ENCODE assay signal across 9 mouse cellular contexts in genomic region chr11:115956453-115956852, GRCm38 (mm10). TPM values are rescaled to one million over a fixed set of nuclear protein-coding genes. Genes with fewer than 3 reads are reported as not detected.
DNase-seq lines count a peak whose midpoint lies in the region; ATAC-seq lines count a peak whose summit lies in the region.
"Had no signal": no experiment of that assay in that cellular context is flagged by ENCODE, and none has a peak within 500 bp of the region (broad histone marks: within the 10 kb centered on the region; RNA-seq: fewer than 3 reads in every experiment).

No protein-coding gene starts in this region.

- 0 out of 2 replicates have a peak overlapping the region, but pooled peaks have one; percentile 17 for H3K9ac ChIP-seq in lung, embryonic 16.5 days (ENCODE audit: low read length)
- H3K9ac ChIP-seq in embryonic facial prominence, embryonic 13.5 days, result 0 out of 2 replicates have a peak overlapping the region, but pooled peaks have one; percentile 0
- H3K9ac ChIP-seq: heart, embryonic 12.5 days; liver, embryonic 12.5 days had no signal

- H3K4me2 ChIP-seq in lung, embryonic 16.5 days (ENCODE audit: low read depth, low read length), result no peak overlapping the region
- no peak overlapping the region for H3K4me2 ChIP-seq in embryonic facial prominence, embryonic 13.5 days
- H3K4me2 ChIP-seq: heart, embryonic 12.5 days; liver, embryonic 12.5 days had no signal

- DNase-seq in lung, postnatal 10 days, result no peak
- peak; percentile 80 for DNase-seq in mesoderm, embryonic 11.5 days (ENCODE audit: low read depth, low spot score)
- no peak for DNase-seq in frontal cortex, postnatal 25 days (ENCODE audit: low spot score in 2 of 2)
- DNase-seq in urinary bladder, postnatal 14 days (ENCODE audit: low spot score), result no peak

- ATAC-seq in lung, embryonic 16.5 days (ENCODE audit: low read depth), result peak; percentile 46
- ATAC-seq in embryonic facial prominence, embryonic 13.5 days (ENCODE audit: insufficient number of reproducible peaks, insufficient read depth, low FRiP score, low TSS enrichment, low read depth), result no peak; the same call in 1 of the 2 replicates
- no peak for ATAC-seq in CD4-positive, CD25-positive, alpha-beta regulatory T cell, adult 4 months
- ATAC-seq: liver, embryonic 12.5 days had no signal

- H3K9me3 ChIP-seq in lung, embryonic 16.5 days (ENCODE audit: control insufficient read depth, low read length), result no peaks in the 10 kb centered on the region
- H3K9me3 ChIP-seq in embryonic facial prominence, embryonic 13.5 days, result no peaks in the 10 kb centered on the region
- H3K9me3 ChIP-seq: heart, embryonic 12.5 days; liver, embryonic 12.5 days had no signal

- H3K27me3 ChIP-seq in lung, embryonic 16.5 days (ENCODE audit: control insufficient read depth, insufficient read depth, low read depth, low read length), result no peaks in the 10 kb centered on the region
- no peaks in the 10 kb centered on the region for H3K27me3 ChIP-seq in embryonic facial prominence, embryonic 13.5 days
- H3K27me3 ChIP-seq: heart, embryonic 12.5 days; liver, embryonic 12.5 days had no signal

- no peak overlapping the region for H3K4me3 ChIP-seq in lung, embryonic 16.5 days (ENCODE audit: low read length)
- no peak overlapping the region for H3K4me3 ChIP-seq in embryonic facial prominence, embryonic 13.5 days
- H3K4me3 ChIP-seq: heart, embryonic 12.5 days; liver, embryonic 12.5 days had no signal

- peaks cover 23% of the 10 kb centered on the region for H3K36me3 ChIP-seq in lung, embryonic 16.5 days (ENCODE audit: control insufficient read depth, insufficient read depth, low read length)
- peaks cover 81% of the 10 kb centered on the region for H3K36me3 ChIP-seq in embryonic facial prominence, embryonic 13.5 days

- 0 out of 2 replicates have a peak, but pooled peaks cover 3% of the 10 kb centered on the region for H3K4me1 ChIP-seq in lung, embryonic 16.5 days (replicated peaks; ENCODE audit: control insufficient read depth, insufficient read depth, low read length)
- peaks cover 26% of the 10 kb centered on the region for H3K4me1 ChIP-seq in embryonic facial prominence, embryonic 13.5 days

- 45% methylated on average over 4 of the region's 4 CpGs for WGBS in lung, embryonic 16.5 days
- WGBS in embryonic facial prominence, embryonic 13.5 days, result 32% methylated on average over 4 of the region's 4 CpGs

- H3K27ac ChIP-seq in lung, embryonic 16.5 days (ENCODE audit: low read length), result peak overlapping the region; percentile 50
- peak overlapping the region; percentile 82 for H3K27ac ChIP-seq in embryonic facial prominence, embryonic 13.5 days
- H3K27ac ChIP-seq: liver, embryonic 12.5 days had no signal

RNA-seq across cellular contexts. Expression of gene Itgb4, which starts 18.1 kb away (rescaled TPM):
- polyA plus RNA-seq in lung, embryonic 16.5 days (2015; fragmentation: Nextera tagmentation; extraction: Ambion mirVana), result 3.4 and 3.8 TPM in 2 replicates
- polyA plus RNA-seq in embryonic facial prominence, embryonic 13.5 days (2015; fragmentation: Nextera tagmentation; extraction: Ambion mirVana), result 11.2 and 11.6 TPM in 2 replicates
- polyA plus RNA-seq in CD4-positive, CD25-positive, alpha-beta regulatory T cell, adult 4 months (2017; shearing (Covaris generic)), result not detected

RNA-seq across cellular contexts. Expression of gene Recql5, which starts 23.2 kb away (rescaled TPM):
- 23.6 and 25.7 TPM in 2 replicates for polyA plus RNA-seq in lung, embryonic 16.5 days (2015; fragmentation: Nextera tagmentation; extraction: Ambion mirVana)
- 22.9 and 24.9 TPM in 2 replicates for polyA plus RNA-seq in embryonic facial prominence, embryonic 13.5 days (2015; fragmentation: Nextera tagmentation; extraction: Ambion mirVana)
- 10 to 100 TPM; 21.9 to 41.9 TPM for polyA plus RNA-seq in CD4-positive, CD25-positive, alpha-beta regulatory T cell, adult 4 months (2017; shearing (Covaris generic))

RNA-seq across cellular contexts. Expression of gene Sap30bp, which starts 23.4 kb away (rescaled TPM):
- 34.3 and 36.8 TPM in 2 replicates for polyA plus RNA-seq in lung, embryonic 16.5 days (2015; fragmentation: Nextera tagmentation; extraction: Ambion mirVana)
- 47.0 and 53.9 TPM in 2 replicates for polyA plus RNA-seq in embryonic facial prominence, embryonic 13.5 days (2015; fragmentation: Nextera tagmentation; extraction: Ambion mirVana)
- polyA plus RNA-seq in CD4-positive, CD25-positive, alpha-beta regulatory T cell, adult 4 months (2017; shearing (Covaris generic)), result 10 to 100 TPM; 42.0 to 46.9 TPM

RNA-seq across cellular contexts. Expression of gene Smim6, which starts 44.6 kb away (rescaled TPM):
- 35.5 and 36.2 TPM in 2 replicates for polyA plus RNA-seq in lung, embryonic 16.5 days (2015; fragmentation: Nextera tagmentation; extraction: Ambion mirVana)
- polyA plus RNA-seq in embryonic facial prominence, embryonic 13.5 days (2015; fragmentation: Nextera tagmentation; extraction: Ambion mirVana), result 1.1 and 1.2 TPM in 2 replicates
- polyA plus RNA-seq in CD4-positive, CD25-positive, alpha-beta regulatory T cell, adult 4 months (2017; shearing (Covaris generic)), result 1 to 10 TPM; 1.9 to 2.8 TPM

RNA-seq across cellular contexts. Expression of gene Galk1, which starts 56.1 kb away (rescaled TPM):
- 188 and 190 TPM in 2 replicates for polyA plus RNA-seq in lung, embryonic 16.5 days (2015; fragmentation: Nextera tagmentation; extraction: Ambion mirVana)
- polyA plus RNA-seq in embryonic facial prominence, embryonic 13.5 days (2015; fragmentation: Nextera tagmentation; extraction: Ambion mirVana), result 169 and 189 TPM in 2 replicates
- polyA plus RNA-seq in CD4-positive, CD25-positive, alpha-beta regulatory T cell, adult 4 months (2017; shearing (Covaris generic)), result 10 to 100 TPM; 13.1 to 18.4 TPM
